Mouse (Mus musculus): ENCODE results near the gene Fbxw25. TPM values are rescaled to one million over a fixed set of nuclear protein-coding genes. Genes with fewer than 3 reads are reported as not detected.
"Not testable (repeated sequence)": the region's sequence is repeated elsewhere in the genome, so short reads cannot be mapped to it uniquely, and the experiment has no call there.

The Fbxw25 gene
- 0.14 TPM in 1 of 2 replicates, not detected in the other for total RNA-seq (2015)
- total RNA-seq (2017): not detected in 2 replicates

- not testable (repeated sequence) for ATAC-seq (ENCODE audit: poor library complexity, severe bottlenecking)
These were observed at the start of gene Fbxw25 for GRCm38 (mm10) chr9:109664552-109664951. Gene Fbxw25, minus strand, starts transcription at chr9:109664652.

GRCm38 (mm10) chr9:109702600-109702999, 38.1 kb upstream of the Fbxw25 start, which contains the start of gene Fbxw18:
Gene Fbxw18, minus strand, starts transcription at chr9:109702700.
- ATAC-seq (ENCODE audit: poor library complexity, severe bottlenecking): not testable (repeated sequence)

DNA sequence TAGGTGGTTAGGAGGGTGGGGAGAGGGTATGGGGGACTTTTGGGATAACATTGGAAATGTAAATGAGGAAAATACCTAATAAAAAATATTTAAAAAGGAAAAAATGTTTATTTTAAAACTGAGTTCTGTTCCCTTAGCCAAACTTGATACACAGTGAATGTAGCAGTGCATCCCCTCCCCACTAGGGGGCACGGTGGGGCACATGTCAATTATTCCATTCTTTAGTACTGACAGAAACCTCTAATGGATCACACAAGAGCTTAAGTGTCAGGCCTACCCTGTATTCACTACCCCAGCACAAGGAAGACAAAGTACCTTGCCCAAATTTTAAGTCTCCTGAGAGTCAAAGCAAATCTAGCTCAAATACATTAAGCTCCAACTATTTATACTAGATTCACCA, 20.8 kb upstream of the Fbxw25 start:
- peak; percentile 52; the same call in 1 of the 2 replicates for ATAC-seq (ENCODE audit: poor library complexity, severe bottlenecking)

DNA sequence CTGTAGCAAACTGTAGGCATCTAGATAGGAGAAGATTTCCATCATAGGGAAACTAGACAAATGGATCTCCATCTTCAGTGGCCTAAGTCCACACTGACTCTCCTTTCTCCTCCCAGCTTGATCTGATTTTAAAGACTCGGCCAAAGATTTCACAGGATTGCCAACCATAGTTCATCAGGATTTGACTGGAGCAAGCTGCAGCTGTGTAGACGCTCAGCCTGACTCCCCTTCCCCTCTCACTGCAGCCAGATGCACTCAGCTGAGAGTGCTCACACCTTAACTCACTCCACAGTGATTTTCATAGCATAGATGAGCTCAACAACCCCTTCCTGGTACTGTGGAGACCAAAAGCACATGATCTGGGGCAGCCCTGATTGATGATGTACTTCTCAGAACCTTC, 38.5 kb downstream of the Fbxw25 start, which contains the start of gene Fbxw24:
Fbxw24 (minus strand) TSS at position 101 of the 400 bp plus-strand sequence.
- not testable (repeated sequence) for ATAC-seq (ENCODE audit: poor library complexity, severe bottlenecking)

DNA sequence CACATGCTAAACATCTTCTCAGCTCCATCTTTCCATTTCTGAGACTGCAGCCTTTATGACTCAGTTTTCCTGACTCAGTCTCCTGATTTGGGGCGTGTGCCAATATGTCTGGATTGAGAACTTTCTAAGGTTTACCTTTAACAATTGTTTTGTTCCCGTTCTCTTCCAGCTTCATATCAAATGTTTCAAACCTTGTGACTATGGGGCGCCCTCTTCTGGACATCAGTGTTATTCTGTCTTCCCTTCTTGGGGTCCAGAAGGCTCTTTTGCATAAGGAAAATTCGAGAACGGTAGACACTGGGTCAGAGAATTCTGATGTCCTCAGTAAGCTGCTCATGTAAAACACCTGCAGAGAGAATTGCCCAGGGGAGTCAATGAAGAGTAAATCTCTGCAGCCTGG, 57.6 kb downstream of the Fbxw25 start:
- not testable (repeated sequence) for ATAC-seq (ENCODE audit: poor library complexity, severe bottlenecking)

DNA sequence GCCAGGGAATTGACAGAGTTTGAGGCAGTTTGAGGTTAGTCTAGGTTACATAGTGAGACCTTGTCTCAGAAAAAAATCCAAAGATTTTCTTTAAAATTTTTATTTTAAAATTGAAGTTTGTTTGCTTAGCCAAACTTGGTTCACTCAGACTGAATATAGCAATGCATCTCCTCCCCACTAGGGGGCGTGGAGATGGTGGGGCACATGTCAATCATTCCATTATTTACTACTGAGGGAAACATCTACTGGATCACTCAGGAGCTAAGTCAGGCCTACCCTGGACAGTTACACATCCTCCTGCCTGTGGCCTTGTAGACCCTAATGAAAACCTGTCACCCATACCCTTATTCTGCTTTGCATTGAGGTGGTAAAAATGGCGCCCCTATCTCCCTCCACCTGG, 62.3 kb downstream of the Fbxw25 start:
- ATAC-seq (ENCODE audit: poor library complexity, severe bottlenecking): not testable (repeated sequence)

GRCm38 (mm10) chr9:109597226-109597625, 67.2 kb downstream of the Fbxw25 start:
- ATAC-seq (ENCODE audit: poor library complexity, severe bottlenecking): no peak

Other genes with a start within 250 kb of the Fbxw25 start
- not detected in 2 replicates for gene Fbxw16, start 215.5 kb downstream of the Fbxw25 start, total RNA-seq (2015)
- not detected in 2 replicates for gene Fbxw16, start 215.5 kb downstream of the Fbxw25 start, total RNA-seq (2017)
- gene Fbxw19, start 168.8 kb downstream of the Fbxw25 start, total RNA-seq (2015): not detected in 2 replicates
- 0.26 TPM in 1 of 2 replicates, not detected in the other for gene Fbxw19, start 168.8 kb downstream of the Fbxw25 start, total RNA-seq (2017)
- gene Fbxw15, start 96.4 kb downstream of the Fbxw25 start, total RNA-seq (2015): not detected in 2 replicates
- not detected in 2 replicates for gene Fbxw15, start 96.4 kb downstream of the Fbxw25 start, total RNA-seq (2017)
- not detected in 2 replicates for gene Fbxw24, start 38.6 kb downstream of the Fbxw25 start, total RNA-seq (2015)
- not detected in 2 replicates for gene Fbxw24, start 38.6 kb downstream of the Fbxw25 start, total RNA-seq (2017)
- gene Fbxw18, start 38.0 kb upstream of the Fbxw25 start, total RNA-seq (2015): not detected in 2 replicates
- not detected in 2 replicates for gene Fbxw18, start 38.0 kb upstream of the Fbxw25 start, total RNA-seq (2017)
- gene Fbxw26, start 81.4 kb upstream of the Fbxw25 start, total RNA-seq (2015): not detected in 2 replicates
- gene Fbxw26, start 81.4 kb upstream of the Fbxw25 start, total RNA-seq (2017): not detected in 2 replicates
- gene Fbxw27, start 126.0 kb upstream of the Fbxw25 start, total RNA-seq (2015): not detected in 2 replicates
- not detected in 2 replicates for gene Fbxw27, start 126.0 kb upstream of the Fbxw25 start, total RNA-seq (2017)
- gene Spink8, start 147.6 kb upstream of the Fbxw25 start, total RNA-seq (2015): not detected in 2 replicates
- gene Spink8, start 147.6 kb upstream of the Fbxw25 start, total RNA-seq (2017): not detected in 2 replicates
- gene Nme6, start 168.1 kb upstream of the Fbxw25 start, total RNA-seq (2015): 12.2 and 20.4 TPM in 2 replicates
- gene Nme6, start 168.1 kb upstream of the Fbxw25 start, total RNA-seq (2017): 6.8 and 16.1 TPM in 2 replicates
- gene Camp, start 185.0 kb upstream of the Fbxw25 start, total RNA-seq (2015): 1,595 and 1,972 TPM in 2 replicates
- gene Camp, start 185.0 kb upstream of the Fbxw25 start, total RNA-seq (2017): 1,104 and 1,348 TPM in 2 replicates
- gene Cdc25a, start 210.9 kb upstream of the Fbxw25 start, total RNA-seq (2015): 12.7 and 13.5 TPM in 2 replicates
- 17.3 and 21.2 TPM in 2 replicates for gene Cdc25a, start 210.9 kb upstream of the Fbxw25 start, total RNA-seq (2017)